Mouse (Mus musculus) MEL (cell line): ENCODE results near the gene Stat2. TPM values are rescaled to one million over a fixed set of nuclear protein-coding genes. Genes with fewer than 3 reads are reported as not detected.

Source experiments
- DNase-seq: peaks from one replicate; pipeline ENCODE4 v3.0.0; 2011; ENCODE audit warnings: low read depth, low spot score
- H3K27ac ChIP-seq: 2 replicates; pipeline ENCODE4 v1.5.1; 2012; ENCODE audit warnings: low read depth, mild to moderate bottlenecking, control low read depth, low read length, moderate library complexity; ENCODE audit not compliant: control insufficient read depth
- H3K27me3 ChIP-seq, 2 experiments: fragments of 150-350 bp in 1 of 2; sonication (generic) in 1 of 2; 2 replicates each; pipeline ENCODE4 v1.6.1; 2012; ENCODE audit warnings: low read length in 2 of 2, mild to moderate bottlenecking in 2 of 2, improper control_type of control experiment in 1 of 2, moderate library complexity in 1 of 2; ENCODE audit not compliant: insufficient read depth in 2 of 2, control insufficient read depth in 1 of 2
- H3K36me3 ChIP-seq, 2 experiments: 2 replicates each; pipeline ENCODE4 v1.6.1; 2012 to 2014; ENCODE audit warnings: low read length in 2 of 2, improper control_type of control experiment in 1 of 2, inconsistent platforms in 1 of 2, mild to moderate bottlenecking in 1 of 2; ENCODE audit not compliant: insufficient read depth in 2 of 2, control insufficient read depth in 1 of 2
- H3K4me1 ChIP-seq, 2 experiments: fragments of 150-350 bp in 1 of 2; sonication (generic) in 1 of 2; 2 replicates each; pipeline ENCODE4 v1.6.1; 2012; ENCODE audit warnings: low read length in 2 of 2, improper control_type of control experiment in 1 of 2, mild to moderate bottlenecking in 1 of 2; ENCODE audit not compliant: insufficient read depth in 2 of 2, control insufficient read depth in 1 of 2
- H3K4me3 ChIP-seq, 2 experiments: fragments of 150-350 bp in 1 of 2; sonication (generic) in 1 of 2; 2 replicates each; pipeline ENCODE4 v1.5.1; 2012; ENCODE audit warnings: low read depth in 2 of 2, low read length in 2 of 2, mild to moderate bottlenecking in 2 of 2, moderate library complexity in 2 of 2, control low read depth in 1 of 2, improper control_type of control experiment in 1 of 2; ENCODE audit not compliant: control insufficient read depth in 1 of 2, insufficient read depth in 1 of 2
- H3K79me2 ChIP-seq: 2 replicates; pipeline ENCODE4 v1.6.1; 2012; ENCODE audit warnings: mild to moderate bottlenecking, low read length, moderate library complexity; ENCODE audit not compliant: control insufficient read depth, poor library complexity, insufficient read depth
- H3K9ac ChIP-seq: 2 replicates; pipeline ENCODE4 v1.6.1; 2012; ENCODE audit warnings: low read depth, mild to moderate bottlenecking, control low read depth, low read length, moderate library complexity; ENCODE audit not compliant: control insufficient read depth, poor library complexity, severe bottlenecking
- H3K9me3 ChIP-seq: fragments of 150-350 bp; sonication (generic); replicated peaks from 2 replicates; pipeline ENCODE4 v1.6.1; 2012; ENCODE audit warnings: mild to moderate bottlenecking, low read length, improper control_type of control experiment, moderate library complexity; ENCODE audit not compliant: insufficient read depth
- CHD1 ChIP-seq: IDR thresholded peaks from 2 replicates; pipeline ENCODE4 v1.6.1; 2012; ENCODE audit warnings: low read depth, mild to moderate bottlenecking, inconsistent platforms, low read length, improper control_type of control experiment
- CHD2 ChIP-seq: IDR thresholded peaks from 2 replicates; pipeline ENCODE4 v1.6.1; 2011; ENCODE audit warnings: low read length, improper control_type of control experiment
- E2F4 ChIP-seq: IDR thresholded peaks from 2 replicates; pipeline ENCODE4 v1.6.1; 2011; ENCODE audit warnings: low read depth, low read length, improper control_type of control experiment, borderline replicate concordance
- ELF1 ChIP-seq: IDR thresholded peaks from 2 replicates; pipeline ENCODE4 v1.6.1; 2014; ENCODE audit warnings: low read depth, mild to moderate bottlenecking, inconsistent platforms, low read length, improper control_type of control experiment, moderate library complexity
- EP300 ChIP-seq, 2 experiments: IDR thresholded peaks; 2 replicates each; pipeline ENCODE4 v1.6.1; 2011; ENCODE audit warnings: improper control_type of control experiment in 2 of 2, low read length in 2 of 2, low read depth in 1 of 2, mild to moderate bottlenecking in 1 of 2
- ETS1 ChIP-seq: IDR thresholded peaks from 2 replicates; pipeline ENCODE4 v1.6.1; 2012; ENCODE audit warnings: low read depth, mild to moderate bottlenecking, inconsistent platforms, low read length, improper control_type of control experiment, moderate library complexity
- GABPA ChIP-seq: IDR thresholded peaks from 2 replicates; pipeline ENCODE4 v1.6.1; 2012; ENCODE audit warnings: low read depth, mild to moderate bottlenecking, inconsistent platforms, low read length, improper control_type of control experiment, moderate library complexity
- GATA1 ChIP-seq: IDR thresholded peaks from 2 replicates; pipeline ENCODE4 v1.6.1; 2011; ENCODE audit warnings: low read depth, low read length, improper control_type of control experiment
- JUND ChIP-seq: IDR thresholded peaks from 2 replicates; pipeline ENCODE4 v1.6.1; 2011; ENCODE audit warnings: low read depth, mild to moderate bottlenecking, improper control_type of control experiment, low read length
- KAT2A ChIP-seq: conservative IDR thresholded peaks from 2 replicates; pipeline ENCODE4 v1.6.1; 2012; ENCODE audit warnings: low read depth, low read length, improper control_type of control experiment, inconsistent platforms
- MAFK ChIP-seq: IDR thresholded peaks from 2 replicates; pipeline ENCODE4 v1.6.1; 2011; ENCODE audit warnings: low read depth, mild to moderate bottlenecking, low read length, improper control_type of control experiment, borderline replicate concordance
- MAX ChIP-seq: IDR thresholded peaks from 2 replicates; pipeline ENCODE4 v1.6.1; 2011; ENCODE audit warnings: low read length, improper control_type of control experiment
- MAZ ChIP-seq: IDR thresholded peaks from 2 replicates; pipeline ENCODE4 v1.6.1; 2012; ENCODE audit warnings: low read depth, mild to moderate bottlenecking, inconsistent platforms, low read length, improper control_type of control experiment
- MEF2A ChIP-seq: IDR thresholded peaks from 2 replicates; pipeline ENCODE4 v1.6.1; 2014; ENCODE audit warnings: low read depth, mild to moderate bottlenecking, inconsistent platforms, low read length, improper control_type of control experiment; ENCODE audit not compliant: poor library complexity, insufficient replicate concordance, severe bottlenecking; ENCODE audit errors: extremely low read depth
- MXI1 ChIP-seq: IDR thresholded peaks from 2 replicates; pipeline ENCODE4 v1.6.1; 2011; ENCODE audit warnings: mild to moderate bottlenecking, low read depth, low read length, improper control_type of control experiment
- MYC ChIP-seq: IDR thresholded peaks from 2 replicates; pipeline ENCODE4 v1.6.1; 2011; ENCODE audit warnings: low read depth, mild to moderate bottlenecking, low read length, improper control_type of control experiment, moderate library complexity
- NELFE ChIP-seq: IDR thresholded peaks from 2 replicates; pipeline ENCODE4 v1.6.1; 2011; ENCODE audit warnings: low read depth, low read length, improper control_type of control experiment
- NRF1 ChIP-seq: IDR thresholded peaks from 2 replicates; pipeline ENCODE4 v1.6.1; 2014; ENCODE audit warnings: low read depth, mild to moderate bottlenecking, inconsistent platforms, low read length, improper control_type of control experiment, moderate library complexity; ENCODE audit not compliant: poor library complexity, insufficient read depth, severe bottlenecking
- POLR2AphosphoS2 ChIP-seq: IDR thresholded peaks from 2 replicates; pipeline ENCODE4 v1.6.1; 2011; ENCODE audit warnings: low read length, improper control_type of control experiment
- POLR2AphosphoS5 ChIP-seq: IDR thresholded peaks from 2 replicates; pipeline ENCODE4 v1.6.1; 2012; ENCODE audit warnings: low read depth, borderline replicate concordance, mild to moderate bottlenecking, inconsistent platforms, low read length, moderate library complexity, mixed read lengths
- RCOR1 ChIP-seq: IDR thresholded peaks from 2 replicates; pipeline ENCODE4 v1.6.1; 2012; ENCODE audit warnings: low read depth, mild to moderate bottlenecking, inconsistent platforms, low read length, improper control_type of control experiment
- SIN3A ChIP-seq: IDR thresholded peaks from 2 replicates; pipeline ENCODE4 v1.6.1; 2012; ENCODE audit warnings: low read length, improper control_type of control experiment, inconsistent platforms
- TAL1 ChIP-seq: IDR thresholded peaks from 2 replicates; pipeline ENCODE4 v1.6.1; 2012; ENCODE audit warnings: mild to moderate bottlenecking, inconsistent platforms, low read length, moderate library complexity, mixed read lengths
- TBP ChIP-seq: IDR thresholded peaks from 2 replicates; pipeline ENCODE4 v1.8.0; 2011; ENCODE audit warnings: low read depth, low read length, improper control_type of control experiment
- TCF12 ChIP-seq: IDR thresholded peaks from 2 replicates; pipeline ENCODE4 v1.6.1; 2014; ENCODE audit warnings: low read depth, mild to moderate bottlenecking, inconsistent platforms, low read length, improper control_type of control experiment, moderate library complexity
- UBTF ChIP-seq: IDR thresholded peaks from 2 replicates; pipeline ENCODE4 v1.6.1; 2012; ENCODE audit warnings: low read depth, mild to moderate bottlenecking, inconsistent platforms, low read length, improper control_type of control experiment, moderate library complexity, borderline replicate concordance; ENCODE audit not compliant: insufficient read depth
- USF1 ChIP-seq: IDR thresholded peaks from 2 replicates; pipeline ENCODE4 v1.6.1; 2014; ENCODE audit warnings: low read depth, mild to moderate bottlenecking, inconsistent platforms, low read length, improper control_type of control experiment, moderate library complexity
- ZC3H11A ChIP-seq: IDR thresholded peaks from 2 replicates; pipeline ENCODE4 v1.6.1; 2012; ENCODE audit warnings: low read depth, mild to moderate bottlenecking, inconsistent platforms, low read length, improper control_type of control experiment
- ZKSCAN1 ChIP-seq: IDR thresholded peaks from 2 replicates; pipeline ENCODE4 v1.6.1; 2012; ENCODE audit warnings: low read depth, mild to moderate bottlenecking, inconsistent platforms, low read length, improper control_type of control experiment, moderate library complexity
- ZMIZ1 ChIP-seq: IDR thresholded peaks from 2 replicates; pipeline ENCODE4 v1.6.1; 2012; ENCODE audit warnings: low read depth, mild to moderate bottlenecking, inconsistent platforms, low read length, improper control_type of control experiment, moderate library complexity
- ZNF384 ChIP-seq: IDR thresholded peaks from 2 replicates; pipeline ENCODE4 v1.6.1; 2012; ENCODE audit warnings: low read depth, mild to moderate bottlenecking, inconsistent platforms, low read length, improper control_type of control experiment
- polyA plus RNA-seq, 2 experiments: library from polyadenylated mRNA; stranded (reverse) in 1 of 2; unstranded in 1 of 2; fragments of >175 nt in 1 of 2; fragments of >200 nt in 1 of 2; gene quantifications; 2 replicates each; pipeline versions ENCODE4 v1.2.1 to v1.2.4; 2012; ENCODE audit warnings: low replicate concordance in 2 of 2, low read depth in 1 of 2; ENCODE audit not compliant: insufficient read length in 2 of 2, insufficient read depth in 1 of 2, missing spikeins in 1 of 2
- total RNA-seq: library from RNA; depleted of rRNA; stranded (reverse); fragments of 300-350 nt; gene quantifications from 2 replicates; pipeline ENCODE4 v1.2.3, GENCODE M21; 2012

Stat2 gene
- total and polyA plus RNA-seq, 3 experiments, result 3.6 to 6.6 TPM; not detected in 1

DNA sequence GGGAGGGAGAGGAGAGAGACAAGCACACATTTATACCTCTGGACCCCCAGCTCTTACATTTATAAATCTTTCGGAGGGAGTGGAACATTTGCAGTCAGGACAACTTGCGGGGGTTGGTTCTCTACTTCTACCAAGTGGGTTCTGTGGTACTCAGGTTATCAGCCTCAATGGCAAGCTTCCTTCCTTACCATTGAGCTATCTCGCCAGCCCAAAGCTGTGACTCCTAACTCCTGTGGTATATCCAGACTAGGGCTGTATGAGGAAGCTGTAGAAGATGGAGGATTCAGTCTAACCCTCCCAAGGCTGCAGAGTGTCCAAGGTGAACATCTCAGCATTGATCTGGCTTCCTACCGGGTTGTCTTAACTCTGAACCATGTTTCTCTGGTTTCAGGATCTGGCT is 31.2 kb upstream of the Stat2 start:
- no peaks in the 10 kb centered on the region for H3K9me3 ChIP-seq
- peaks cover 6% of the 10 kb centered on the region; the same call in 1 of the 2 replicates for H3K79me2 ChIP-seq
- 0 out of 2 replicates have a peak overlapping the region, but pooled peaks have one; percentile 14 for H3K27ac ChIP-seq
- no peak overlapping the region for H3K9ac ChIP-seq
- H3K4me1 ChIP-seq, result peaks cover 22 to 30% of the 10 kb centered on the region in 2 experiments
- H3K4me3 ChIP-seq, result no peak overlapping the region
- H3K36me3 ChIP-seq, result peaks cover 2 to 32% of the 10 kb centered on the region in 2 experiments
- TF ChIP-seq TCF12 (no peak; the same call in 1 of the 2 replicates), CHD2 (no peak), EP300 (IDR thresholded peaks at IDR 0.05; ENCODE audit: low read depth in 1 of 2, low read length in 2 of 2) (peak; percentile 56 to 60; a peak in 3 of 4 replicates), GATA1 (peak; percentile 50), ELF1 (no peak), MXI1 (no peak), POLR2AphosphoS2 (no peak), GABPA (no peak), ZNF384 (no peak), RCOR1 (peak; percentile 45; the same call in 1 of the 2 replicates), TAL1 (peak; percentile 45), SIN3A (no peak), JUND (no peak), MAFK (no peak), ETS1 (no peak)
- TF ChIP-seq, all 39 proteins: peak for 4
- DNase-seq, result peak; percentile 70
- no peaks in the 10 kb centered on the region for H3K27me3 ChIP-seq

DNA sequence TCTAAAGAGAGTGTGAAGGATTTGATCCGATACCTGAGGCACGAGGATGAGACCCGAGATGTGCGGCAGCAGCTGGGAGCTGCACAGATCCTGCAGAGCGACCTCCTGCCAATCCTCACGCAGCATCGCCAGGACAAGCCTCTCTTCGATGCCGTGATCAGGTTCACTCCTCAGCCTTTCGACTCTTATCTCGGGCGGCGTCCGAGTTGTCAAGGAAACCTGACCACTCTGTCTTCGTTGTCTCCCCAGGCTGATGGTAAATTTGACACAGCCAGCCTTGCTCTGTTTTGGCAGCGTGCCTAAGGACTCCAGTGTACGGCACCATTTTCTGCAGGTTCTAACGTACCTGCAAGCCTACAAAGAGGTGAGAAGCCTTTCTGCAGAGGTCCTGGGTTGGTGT is 30.2 kb upstream of the Stat2 start:
- H3K9ac ChIP-seq, result no peak overlapping the region
- H3K4me1 ChIP-seq, result peaks cover 22 to 30% of the 10 kb centered on the region in 2 experiments
- peak; percentile 81 for DNase-seq
- H3K27me3 ChIP-seq, result no peaks in the 10 kb centered on the region
- H3K36me3 ChIP-seq, result peaks cover 4 to 32% of the 10 kb centered on the region in 2 experiments
- H3K79me2 ChIP-seq, result peaks cover 6% of the 10 kb centered on the region; the same call in 1 of the 2 replicates
- H3K27ac ChIP-seq, result 0 out of 2 replicates have a peak overlapping the region, but pooled peaks have one; percentile 18
- H3K9me3 ChIP-seq, result no peaks in the 10 kb centered on the region
- H3K4me3 ChIP-seq, result no peak overlapping the region
- TF ChIP-seq POLR2AphosphoS5 (no peak), MAZ (no peak), MAX (no peak), ELF1 (no peak), MAFK (no peak), NRF1 (no peak), CHD1 (no peak), ZKSCAN1 (no peak), UBTF (no peak), ZC3H11A (no peak), USF1 (no peak), MXI1 (peak; percentile 85), E2F4 (no peak), CHD2 (no peak), ZMIZ1 (no peak), NELFE (no peak), TBP (peak; percentile 83), SIN3A (peak; percentile 93), KAT2A (no peak), JUND (no peak), MYC (no peak), MEF2A (no peak)
